15 mouse cellular contexts compared by ENCODE assay signal in genomic region chr12:102201516-102201915, GRCm38 (mm10).
DNase-seq lines count a peak whose midpoint lies in the region; ATAC-seq lines count a peak whose summit lies in the region.
"Had no signal": no experiment of that assay in that cellular context is flagged by ENCODE, and none has a peak within 500 bp of the region (broad histone marks: within the 10 kb centered on the region; RNA-seq: fewer than 3 reads in every experiment).

No protein-coding gene starts in this region.

- H3K36me3 ChIP-seq in hindbrain, embryonic 12.5 days: no peaks in the 10 kb centered on the region
- no peaks in the 10 kb centered on the region for H3K36me3 ChIP-seq in hindbrain, embryonic 13.5 days
- H3K36me3 ChIP-seq in midbrain, embryonic 12.5 days: no peaks in the 10 kb centered on the region
- H3K36me3 ChIP-seq: heart, embryonic 10.5 days; hindbrain, embryonic 15.5 days; neural tube, embryonic 12.5 days had no signal

- peaks cover 17% of the 10 kb centered on the region for H3K4me1 ChIP-seq in hindbrain, embryonic 12.5 days
- H3K4me1 ChIP-seq in hindbrain, embryonic 13.5 days (replicated peaks): peaks cover 22% of the 10 kb centered on the region
- H3K4me1 ChIP-seq in midbrain, embryonic 12.5 days: peaks cover 26% of the 10 kb centered on the region
- H3K4me1 ChIP-seq: megakaryocyte, embryonic 14.5 days; neural tube, embryonic 12.5 days had no signal

- H3K9me3 ChIP-seq in hindbrain, embryonic 12.5 days (replicated peaks): no peaks in the 10 kb centered on the region
- H3K9me3 ChIP-seq in hindbrain, embryonic 13.5 days: no peaks in the 10 kb centered on the region
- H3K9me3 ChIP-seq in midbrain, embryonic 12.5 days: no peaks in the 10 kb centered on the region
- H3K9me3 ChIP-seq: heart, embryonic 10.5 days; hindbrain, embryonic 15.5 days; neural tube, embryonic 12.5 days had no signal

- 71% methylated on average over 4 of the region's 4 CpGs for WGBS in hindbrain, embryonic 12.5 days
- WGBS in hindbrain, embryonic 13.5 days: 48% methylated on average over 4 of the region's 4 CpGs
- 44% methylated on average over 4 of the region's 4 CpGs for WGBS in midbrain, embryonic 12.5 days

- no peak overlapping the region for H3K9ac ChIP-seq in hindbrain, embryonic 12.5 days
- no peak overlapping the region for H3K9ac ChIP-seq in hindbrain, embryonic 13.5 days
- no peak overlapping the region for H3K9ac ChIP-seq in midbrain, embryonic 12.5 days (replicated peaks)
- H3K9ac ChIP-seq: hindbrain, embryonic 15.5 days; neural tube, embryonic 12.5 days had no signal

- peak; percentile 39; the same call in 1 of the 2 replicates for ATAC-seq in hindbrain, embryonic 12.5 days (ENCODE audit: low FRiP score)
- ATAC-seq in hindbrain, embryonic 13.5 days (ENCODE audit: low FRiP score): no peak; the same call in 1 of the 2 replicates
- peak; percentile 66; the same call in 1 of the 2 replicates for ATAC-seq in midbrain, embryonic 12.5 days (ENCODE audit: low FRiP score, low read depth)
- ATAC-seq: activated CD4-positive, CD25-positive, alpha-beta regulatory T cell, adult 4 months had no signal

- no peak overlapping the region for H3K27ac ChIP-seq in hindbrain, embryonic 12.5 days
- no peak overlapping the region for H3K27ac ChIP-seq in hindbrain, embryonic 13.5 days
- no peak overlapping the region for H3K27ac ChIP-seq in midbrain, embryonic 12.5 days (replicated peaks)
- H3K27ac ChIP-seq: heart, embryonic 10.5 days; hindbrain, embryonic 15.5 days; neural tube, embryonic 12.5 days had no signal

- no peak overlapping the region for H3K4me2 ChIP-seq in hindbrain, embryonic 12.5 days (replicated peaks)
- no peak overlapping the region for H3K4me2 ChIP-seq in hindbrain, embryonic 13.5 days
- no peak overlapping the region for H3K4me2 ChIP-seq in midbrain, embryonic 12.5 days (replicated peaks)
- H3K4me2 ChIP-seq: hindbrain, embryonic 15.5 days; neural tube, embryonic 12.5 days had no signal

- no peak overlapping the region for H3K4me3 ChIP-seq in hindbrain, embryonic 12.5 days
- H3K4me3 ChIP-seq in hindbrain, embryonic 13.5 days: no peak overlapping the region
- H3K4me3 ChIP-seq in midbrain, embryonic 12.5 days: no peak overlapping the region
- H3K4me3 ChIP-seq: heart, embryonic 10.5 days; hindbrain, embryonic 15.5 days; megakaryocyte, embryonic 14.5 days; neural tube, embryonic 12.5 days had no signal

- peak; percentile 39 to 76 for DNase-seq in right cerebral cortex, postnatal 10 days (ENCODE audit: low spot score in 2 of 2)
- no peak for DNase-seq in right cerebral cortex, postnatal 4 days
- no peak for DNase-seq in embryo, embryonic 10.5 days (ENCODE audit: low spot score)
- no peak for DNase-seq in thymus, postnatal 25 days
- DNase-seq: cerebellum, postnatal 25 days; gastrocnemius, postnatal 10 days; thymus, adult 2 months had no signal

- H3K27me3 ChIP-seq in hindbrain, embryonic 12.5 days: no peaks in the 10 kb centered on the region
- no peaks in the 10 kb centered on the region for H3K27me3 ChIP-seq in hindbrain, embryonic 13.5 days
- H3K27me3 ChIP-seq in midbrain, embryonic 12.5 days: no peaks in the 10 kb centered on the region
- H3K27me3 ChIP-seq: hindbrain, embryonic 15.5 days; neural tube, embryonic 12.5 days had no signal

Comparison
In these comparisons a context has a peak if more than half of its experiments do, and no peak if none do; other contexts are left out.
1. DNase-seq: peak in right cerebral cortex, postnatal 10 days (2 of 2); none in right cerebral cortex, postnatal 4 days (single experiment), embryo, embryonic 10.5 days (single experiment) and thymus, postnatal 25 days (single experiment).